Mouse (Mus musculus): ENCODE results near the gene Bhlhe23. TPM values are rescaled to one million over a fixed set of nuclear protein-coding genes. Genes with fewer than 3 reads are reported as not detected.

Bhlhe23 gene
- polyA plus RNA-seq (2015; fragmentation: Nextera tagmentation; extraction: Ambion mirVana), result 0.36 and 0.69 TPM in 2 replicates

- ATAC-seq, result no peak
- H3K27me3 ChIP-seq (replicated peaks; ENCODE audit: control insufficient read depth, insufficient read depth, low read length), result peaks cover 67% of the 10 kb centered on the region
- peak within 1 kb of the TSS; percentile 31; the same call in 1 of the 2 replicates for H3K9ac ChIP-seq (ENCODE audit: low read depth, low read length)
- no peaks in the 10 kb centered on the region for H3K36me3 ChIP-seq (ENCODE audit: control insufficient read depth, insufficient read depth, low read length)
- no peaks in the 10 kb centered on the region for H3K9me3 ChIP-seq (ENCODE audit: control insufficient read depth, low read length)
- peaks cover 11% of the 10 kb centered on the region for H3K4me1 ChIP-seq (ENCODE audit: control insufficient read depth, insufficient read depth, low read depth, low read length)
- WGBS, result under 1% methylated on average over 27 of the region's 28 CpGs
- H3K27ac ChIP-seq (ENCODE audit: low read depth, low read length), result no peak within 1 kb of the TSS
- H3K4me3 ChIP-seq (ENCODE audit: low read length), result peak within 1 kb of the TSS; percentile 38
- peak within 1 kb of the TSS; percentile 54 for H3K4me2 ChIP-seq (ENCODE audit: low read length)
Measured at GRCm38 (mm10) chr2:180776793-180777192, at the start of gene Bhlhe23. TSS of gene Bhlhe23 (minus strand) at chr2:180776900.

DNA sequence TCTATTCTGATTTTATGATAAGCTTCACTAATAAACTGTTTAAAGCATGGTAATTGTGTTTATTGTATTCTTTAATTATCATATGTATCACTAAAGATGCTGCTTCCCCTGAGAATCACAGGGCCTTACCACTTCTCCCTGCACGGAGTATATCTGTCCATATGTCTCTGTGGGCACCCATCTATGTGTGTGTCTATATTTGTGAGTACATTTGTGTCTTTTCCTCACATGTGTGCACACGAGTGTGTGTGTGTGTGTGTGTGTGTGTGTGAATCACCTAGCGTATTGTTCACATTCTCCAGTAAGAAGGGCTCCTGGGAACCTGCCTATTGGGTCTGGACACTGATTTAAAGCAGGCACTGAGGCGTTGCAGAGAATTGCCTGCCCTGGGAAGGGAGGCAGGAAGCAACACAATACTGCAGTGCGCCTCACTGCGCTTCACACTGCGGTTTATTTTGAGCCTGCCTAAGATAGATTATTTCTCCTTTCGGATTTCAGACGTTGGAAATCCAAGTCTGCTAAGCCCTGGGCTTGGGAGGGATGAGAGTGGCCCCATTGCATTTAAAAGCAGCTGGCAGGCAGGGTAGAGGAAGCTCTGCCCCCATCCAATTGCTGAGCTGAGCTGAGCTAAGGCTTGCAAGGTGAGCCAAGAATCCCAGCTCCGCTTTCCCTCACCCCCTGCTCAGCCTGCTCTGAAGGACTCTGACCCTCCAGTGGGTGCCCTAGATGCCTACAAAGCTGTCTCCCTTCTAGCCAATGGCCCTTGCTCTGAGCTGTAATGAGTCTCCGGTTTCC lies 48.6 kb upstream of the Bhlhe23 start:
- H3K36me3 ChIP-seq (ENCODE audit: control insufficient read depth, insufficient read depth, low read length), result no peaks in the 10 kb centered on the region
- peak overlapping the region; percentile 68 for H3K27ac ChIP-seq (ENCODE audit: low read depth, low read length)
- H3K9me3 ChIP-seq (ENCODE audit: control insufficient read depth, low read length), result no peaks in the 10 kb centered on the region
- peak; percentile 83 for ATAC-seq
- peaks cover 6% of the 10 kb centered on the region for H3K4me1 ChIP-seq (ENCODE audit: control insufficient read depth, insufficient read depth, low read depth, low read length)
- no peak overlapping the region for H3K4me2 ChIP-seq (ENCODE audit: low read length)
- 27% methylated on average over 11 of the region's 11 CpGs for WGBS
- no peak overlapping the region for H3K4me3 ChIP-seq (ENCODE audit: low read length)
- no peaks in the 10 kb centered on the region for H3K27me3 ChIP-seq (replicated peaks; ENCODE audit: control insufficient read depth, insufficient read depth, low read length)
- H3K9ac ChIP-seq (ENCODE audit: low read depth, low read length), result peak overlapping the region; percentile 12; the same call in 1 of the 2 replicates

- no peaks in the 10 kb centered on the region for H3K9me3 ChIP-seq (ENCODE audit: control insufficient read depth, low read length)
- no peaks in the 10 kb centered on the region for H3K27me3 ChIP-seq (replicated peaks; ENCODE audit: control insufficient read depth, insufficient read depth, low read length)
- H3K36me3 ChIP-seq (ENCODE audit: control insufficient read depth, insufficient read depth, low read length), result no peaks in the 10 kb centered on the region
- H3K4me1 ChIP-seq (ENCODE audit: control insufficient read depth, insufficient read depth, low read depth, low read length), result peaks cover 6% of the 10 kb centered on the region
- H3K4me2 ChIP-seq (ENCODE audit: low read length), result no peak overlapping the region
- H3K4me3 ChIP-seq (ENCODE audit: low read length), result no peak overlapping the region
- WGBS, result 74% methylated on average over 4 of the region's 4 CpGs
- H3K27ac ChIP-seq (ENCODE audit: low read depth, low read length), result peak overlapping the region; percentile 56; the same call in 1 of the 2 replicates
- no peak overlapping the region for H3K9ac ChIP-seq (ENCODE audit: low read depth, low read length)
- peak; percentile 26; the same call in 1 of the 2 replicates for ATAC-seq
Measured at GRCm38 (mm10) chr2:180824724-180825123, 48.0 kb upstream of the Bhlhe23 start.

DNA sequence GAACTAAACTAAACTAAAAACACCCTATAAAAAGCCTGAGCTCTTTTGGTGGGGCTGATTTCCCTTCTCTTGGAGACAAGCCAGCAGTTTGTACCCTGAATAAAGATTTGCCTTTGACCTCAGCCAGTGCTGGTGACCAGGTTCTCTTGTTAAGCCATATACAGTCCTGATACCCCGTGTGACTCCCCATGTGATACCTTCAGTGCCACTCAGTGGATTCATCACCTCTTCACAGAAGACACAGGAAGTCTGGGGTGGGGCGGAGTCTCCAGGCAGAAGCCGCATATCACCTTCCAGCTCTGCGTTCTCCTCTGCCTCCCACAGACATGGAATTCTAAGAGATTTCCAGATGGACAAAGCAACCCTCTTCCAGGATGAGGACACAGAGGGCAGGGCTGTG lies 47.4 kb upstream of the Bhlhe23 start:
- Histone ChIP-seq H3K4me2 (ENCODE audit: low read length) (no peak overlapping the region), H3K36me3 (ENCODE audit: control insufficient read depth, insufficient read depth, low read length) (no peaks in the 10 kb centered on the region), H3K4me3 (ENCODE audit: low read length) (no peak overlapping the region), H3K4me1 (ENCODE audit: control insufficient read depth, insufficient read depth, low read depth, low read length) (peaks cover 6% of the 10 kb centered on the region), H3K9ac (ENCODE audit: low read depth, low read length) (no peak overlapping the region), H3K27ac (ENCODE audit: low read depth, low read length) (no peak overlapping the region; the same call in 1 of the 2 replicates), H3K9me3 (ENCODE audit: control insufficient read depth, low read length) (no peaks in the 10 kb centered on the region), H3K27me3 (replicated peaks; ENCODE audit: control insufficient read depth, insufficient read depth, low read length) (no peaks in the 10 kb centered on the region)
- ATAC-seq, result no peak
- 61% methylated on average over 4 of the region's 4 CpGs for WGBS

- Histone ChIP-seq H3K9ac (ENCODE audit: low read depth, low read length) (no peak overlapping the region), H3K27me3 (replicated peaks; ENCODE audit: control insufficient read depth, insufficient read depth, low read length) (no peaks in the 10 kb centered on the region), H3K4me1 (ENCODE audit: control insufficient read depth, insufficient read depth, low read depth, low read length) (peaks cover 6% of the 10 kb centered on the region), H3K4me2 (ENCODE audit: low read length) (no peak overlapping the region), H3K4me3 (ENCODE audit: low read length) (no peak overlapping the region), H3K27ac (ENCODE audit: low read depth, low read length) (no peak overlapping the region), H3K36me3 (ENCODE audit: control insufficient read depth, insufficient read depth, low read length) (no peaks in the 10 kb centered on the region), H3K9me3 (ENCODE audit: control insufficient read depth, low read length) (no peaks in the 10 kb centered on the region)
- peak; percentile 46; the same call in 1 of the 2 replicates for ATAC-seq
- 38% methylated on average over 6 of the region's 6 CpGs for WGBS
Measured at GRCm38 (mm10) chr2:180822476-180822875, 45.8 kb upstream of the Bhlhe23 start.

GRCm38 (mm10) chr2:180819504-180819903 lies 42.8 kb upstream of the Bhlhe23 start:
- ATAC-seq, result no peak
- H3K27ac ChIP-seq (ENCODE audit: low read depth, low read length), result no peak overlapping the region
- H3K4me2 ChIP-seq (ENCODE audit: low read length), result no peak overlapping the region
- no peak overlapping the region for H3K4me3 ChIP-seq (ENCODE audit: low read length)
- no peaks in the 10 kb centered on the region for H3K36me3 ChIP-seq (ENCODE audit: control insufficient read depth, insufficient read depth, low read length)
- peaks cover 5% of the 10 kb centered on the region for H3K4me1 ChIP-seq (ENCODE audit: control insufficient read depth, insufficient read depth, low read depth, low read length)
- no peaks in the 10 kb centered on the region for H3K9me3 ChIP-seq (ENCODE audit: control insufficient read depth, low read length)
- 59% methylated on average over 2 of the region's 2 CpGs for WGBS
- H3K27me3 ChIP-seq (replicated peaks; ENCODE audit: control insufficient read depth, insufficient read depth, low read length), result no peaks in the 10 kb centered on the region
- H3K9ac ChIP-seq (ENCODE audit: low read depth, low read length), result no peak overlapping the region

DNA sequence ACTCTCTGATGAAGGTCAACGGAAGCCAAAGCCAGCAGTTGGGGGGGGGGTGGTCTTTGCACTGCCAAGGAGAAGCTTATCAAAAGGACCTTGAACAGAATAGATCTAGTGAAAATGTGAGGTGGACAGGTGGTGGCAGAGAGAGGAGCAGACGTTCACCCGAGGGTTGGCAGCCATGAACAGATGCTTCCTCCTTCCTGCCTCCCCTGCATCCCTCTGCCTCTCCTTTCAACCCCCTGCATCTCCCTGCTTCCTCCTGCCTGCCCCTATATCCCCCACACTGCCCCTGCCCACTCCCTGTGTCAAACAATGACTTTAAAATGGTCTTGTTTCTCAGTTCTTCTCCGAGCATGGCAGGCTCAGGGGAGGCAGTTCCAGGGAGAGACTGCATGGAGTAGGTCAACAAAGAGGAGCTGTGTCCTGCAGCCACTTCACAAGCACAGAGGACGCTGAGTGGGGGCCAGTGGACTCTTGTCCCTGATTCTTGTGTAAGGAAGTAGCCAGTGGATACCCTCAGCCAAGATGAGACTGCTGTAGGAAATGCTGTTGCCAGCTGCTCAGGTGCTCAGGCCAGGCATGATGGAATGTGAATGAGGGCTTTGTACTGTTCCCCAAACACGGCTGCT lies 39.9 kb upstream of the Bhlhe23 start:
- H3K27ac ChIP-seq (ENCODE audit: low read depth, low read length), result peak overlapping the region; percentile 39
- WGBS, result 39% methylated on average over 6 of the region's 6 CpGs
- no peaks in the 10 kb centered on the region for H3K36me3 ChIP-seq (ENCODE audit: control insufficient read depth, insufficient read depth, low read length)
- H3K9ac ChIP-seq (ENCODE audit: low read depth, low read length), result no peak overlapping the region
- no peak overlapping the region for H3K4me3 ChIP-seq (ENCODE audit: low read length)
- peaks cover 5% of the 10 kb centered on the region for H3K4me1 ChIP-seq (ENCODE audit: control insufficient read depth, insufficient read depth, low read depth, low read length)
- ATAC-seq, result no peak
- no peak overlapping the region for H3K4me2 ChIP-seq (ENCODE audit: low read length)
- no peaks in the 10 kb centered on the region for H3K9me3 ChIP-seq (ENCODE audit: control insufficient read depth, low read length)
- no peaks in the 10 kb centered on the region for H3K27me3 ChIP-seq (replicated peaks; ENCODE audit: control insufficient read depth, insufficient read depth, low read length)

GRCm38 (mm10) chr2:180813982-180814568 lies 37.4 kb upstream of the Bhlhe23 start:
- no peak overlapping the region for H3K4me3 ChIP-seq (ENCODE audit: low read length)
- 60% methylated on average over 4 of the region's 4 CpGs for WGBS
- ATAC-seq, result peak; percentile 20; the same call in 1 of the 2 replicates
- no peak overlapping the region for H3K4me2 ChIP-seq (ENCODE audit: low read length)
- H3K4me1 ChIP-seq (ENCODE audit: control insufficient read depth, insufficient read depth, low read depth, low read length), result peaks cover 5% of the 10 kb centered on the region
- no peaks in the 10 kb centered on the region for H3K27me3 ChIP-seq (replicated peaks; ENCODE audit: control insufficient read depth, insufficient read depth, low read length)
- no peak overlapping the region for H3K9ac ChIP-seq (ENCODE audit: low read depth, low read length)
- H3K36me3 ChIP-seq (ENCODE audit: control insufficient read depth, insufficient read depth, low read length), result no peaks in the 10 kb centered on the region
- no peaks in the 10 kb centered on the region for H3K9me3 ChIP-seq (ENCODE audit: control insufficient read depth, low read length)
- H3K27ac ChIP-seq (ENCODE audit: low read depth, low read length), result no peak overlapping the region

- Histone ChIP-seq H3K27me3 (replicated peaks; ENCODE audit: control insufficient read depth, insufficient read depth, low read length) (no peaks in the 10 kb centered on the region), H3K27ac (ENCODE audit: low read depth, low read length) (no peak overlapping the region), H3K4me1 (ENCODE audit: control insufficient read depth, insufficient read depth, low read depth, low read length) (no peaks in the 10 kb centered on the region), H3K9me3 (ENCODE audit: control insufficient read depth, low read length) (no peaks in the 10 kb centered on the region), H3K4me3 (ENCODE audit: low read length) (no peak overlapping the region), H3K36me3 (ENCODE audit: control insufficient read depth, insufficient read depth, low read length) (no peaks in the 10 kb centered on the region), H3K4me2 (ENCODE audit: low read length) (no peak overlapping the region), H3K9ac (ENCODE audit: low read depth, low read length) (no peak overlapping the region)
- 54% methylated on average over 2 of the region's 2 CpGs for WGBS
- ATAC-seq, result no peak
Measured at GRCm38 (mm10) chr2:180811002-180811401, 34.3 kb upstream of the Bhlhe23 start.
